Mouse (Mus musculus) layer of hippocampus, adult 18-20 months (tissue): ENCODE data around the gene Fanca. TPM values are rescaled to one million over a fixed set of nuclear protein-coding genes. Genes with fewer than 3 reads are reported as not detected.
A peak's percentile ranks its signal among the peaks of the same experiment; 100 is the strongest.
"Not testable (repeated sequence)": the region's sequence is repeated elsewhere in the genome, so short reads cannot be mapped to it uniquely, and the experiment has no call there.

Source experiments
- DNase-seq, 2 experiments: peaks; one replicate each; pipeline ENCODE4 v3.0.0; 2022; ENCODE audit warnings: low spot score in 2 of 2
- total RNA-seq, 2 experiments: library from RNA; stranded (reverse); gene quantifications; 2 replicates each; pipeline ENCODE4 v1.2.3; 2021

The Fanca gene
- total RNA-seq, 2 experiments from 2014 or later = 1.2 to 1.7 TPM

- peak; percentile 84 to 91 for DNase-seq
Measured at GRCm38 (mm10) chr8:123234918-123235519, 83.4 kb downstream of the Fanca start.

GRCm38 (mm10) chr8:123233760-123234159, 84.6 kb downstream of the Fanca start:
- peak in 1 of 2 experiments; percentile 39 for DNase-seq

- DNase-seq = peak in 1 of 2 experiments; percentile 31
Measured at GRCm38 (mm10) chr8:123233300-123233699, 85.1 kb downstream of the Fanca start.

GRCm38 (mm10) chr8:123232553-123232952, 85.8 kb downstream of the Fanca start:
- DNase-seq = peak in 1 of 2 experiments; percentile 41

- DNase-seq = peak in 1 of 2 experiments; percentile 54
Measured at GRCm38 (mm10) chr8:123231742-123232141, 86.6 kb downstream of the Fanca start.

GRCm38 (mm10) chr8:123230326-123230725, 88.0 kb downstream of the Fanca start:
- not testable (repeated sequence) for DNase-seq

GRCm38 (mm10) chr8:123228416-123228815, 90.0 kb downstream of the Fanca start:
- DNase-seq = no peak

- DNase-seq = peak; percentile 92 to 95
Measured at GRCm38 (mm10) chr8:123224278-123225266, 93.8 kb downstream of the Fanca start, which contains the start of gene Cdk10. Gene Cdk10, plus strand, starts transcription at chr8:123224842.

GRCm38 (mm10) chr8:123220917-123221316, 97.5 kb downstream of the Fanca start:
- no peak for DNase-seq

Other genes with a start within 250 kb of the Fanca start
- gene Rpl13, start 216.2 kb downstream of the Fanca start, total RNA-seq = 100 to 1,000 TPM; 467 to 496 TPM
- gene Cpne7, start 201.2 kb downstream of the Fanca start, total RNA-seq = 100 to 1,000 TPM; 273 to 284 TPM
- 1 to 10 TPM; 2.2 to 3.2 TPM for gene Sult5a1, start 160.3 kb downstream of the Fanca start, total RNA-seq
- under 1 TPM; 0.22 to 0.89 TPM for gene Dpep1, start 132.3 kb downstream of the Fanca start, total RNA-seq
- gene Chmp1a, start 105.8 kb downstream of the Fanca start, total RNA-seq = 100 to 1,000 TPM in 1 of 2 experiments, 10 to 100 TPM in 1; 98.8 to 117 TPM
- 10 to 100 TPM in 1 of 2 experiments, 1 to 10 TPM in 1; 6.0 to 10.4 TPM for gene Spata33, start 105.7 kb downstream of the Fanca start, total RNA-seq
- 10 to 100 TPM; 85.8 to 95.4 TPM for gene Cdk10, start 93.7 kb downstream of the Fanca start, total RNA-seq
- gene Spata2l, start 82.3 kb downstream of the Fanca start, total RNA-seq = 10 to 100 TPM; 75.1 to 75.8 TPM
- 10 to 100 TPM; 22.8 to 26.0 TPM for gene Zfp276, start 64.4 kb downstream of the Fanca start, total RNA-seq
- gene Vps9d1, start 64.2 kb downstream of the Fanca start, total RNA-seq = 10 to 100 TPM; 49.1 to 54.5 TPM
- 10 to 100 TPM; 17.0 TPM for gene Spire2, start 14.1 kb upstream of the Fanca start, total RNA-seq
- 100 to 1,000 TPM; 487 TPM for gene Tcf25, start 55.2 kb upstream of the Fanca start, total RNA-seq
- under 1 TPM in 1 of 2 experiments, not detected in 1; 0.07 TPM for gene Mc1r, start 88.5 kb upstream of the Fanca start, total RNA-seq
- gene Tubb3, start 92.8 kb upstream of the Fanca start, total RNA-seq = 100 to 1,000 TPM; 253 to 286 TPM
- 10 to 100 TPM; 54.0 to 54.7 TPM for gene Def8, start 105.0 kb upstream of the Fanca start, total RNA-seq
- 10 to 100 TPM; 23.6 to 24.9 TPM for gene Afg3l1, start 159.3 kb upstream of the Fanca start, total RNA-seq
- 1 to 10 TPM; 9.5 to 10.0 TPM for gene Dbndd1, start 196.9 kb upstream of the Fanca start, total RNA-seq
- gene Gas8, start 200.3 kb upstream of the Fanca start, total RNA-seq = 10 to 100 TPM; 23.4 to 24.8 TPM